Mouse (Mus musculus) ES-Bruce4 (cell line): ENCODE measurements at regions not wholly inside any gene's neighbourhood (a gene's known extent, or its start where the extent isn't known, plus 50 kb on each side); places are given as distances from the start of the nearest gene placed in this dataset.

Experiments used
- CTCF ChIP-seq: IDR thresholded peaks from one replicate; pipeline ENCODE4 v1.8.1; 2011; ENCODE audit warnings: low read depth, low read length
- POLR2A ChIP-seq: IDR thresholded peaks from one replicate; pipeline ENCODE4 v1.8.1; 2011; ENCODE audit warnings: low read length; ENCODE audit not compliant: insufficient read depth

DNA sequence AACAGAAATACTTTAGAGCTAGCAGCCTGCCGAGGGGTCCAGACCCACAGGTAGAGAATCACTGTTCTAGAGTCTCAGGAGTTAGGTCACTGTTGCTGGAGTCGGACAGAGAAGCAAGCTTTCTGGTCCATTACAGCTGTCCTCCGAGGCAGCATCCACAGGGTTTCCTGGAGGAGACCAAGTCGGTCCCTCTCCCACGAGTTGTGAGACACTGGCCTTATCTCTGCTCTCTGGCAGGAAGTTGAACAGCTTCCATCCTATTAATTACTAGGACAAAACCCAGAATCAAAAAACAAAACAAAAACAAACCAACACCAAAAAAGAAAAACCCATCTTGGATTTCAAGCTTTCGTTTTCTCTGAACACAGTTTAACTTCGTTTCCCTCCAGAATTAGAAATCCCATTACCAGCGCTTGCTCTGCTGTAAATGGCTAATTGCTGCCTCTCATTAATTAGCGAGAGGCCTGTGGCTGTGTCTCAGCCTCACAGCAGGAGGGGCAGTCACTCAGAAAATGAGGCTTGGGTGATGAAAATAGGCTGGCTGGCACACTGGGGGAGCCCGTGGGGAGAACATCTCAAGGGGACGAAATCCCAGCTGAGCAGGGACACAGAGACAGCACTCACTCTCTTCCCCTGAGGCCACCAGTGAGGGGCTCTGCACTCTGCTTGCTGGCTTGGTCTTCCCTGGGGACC is 201.3 kb downstream of the Adgrd1 start:
- no peak for TF ChIP-seq CTCF
- TF ChIP-seq POLR2A: no peak
